Mouse (Mus musculus): ENCODE data around the gene Slc35b3. TPM values are rescaled to one million over a fixed set of nuclear protein-coding genes. Genes with fewer than 3 reads are reported as not detected.

Slc35b3 gene
- polyA plus RNA-seq, 1 experiment from 2014 or later, result 21.3 TPM

DNA sequence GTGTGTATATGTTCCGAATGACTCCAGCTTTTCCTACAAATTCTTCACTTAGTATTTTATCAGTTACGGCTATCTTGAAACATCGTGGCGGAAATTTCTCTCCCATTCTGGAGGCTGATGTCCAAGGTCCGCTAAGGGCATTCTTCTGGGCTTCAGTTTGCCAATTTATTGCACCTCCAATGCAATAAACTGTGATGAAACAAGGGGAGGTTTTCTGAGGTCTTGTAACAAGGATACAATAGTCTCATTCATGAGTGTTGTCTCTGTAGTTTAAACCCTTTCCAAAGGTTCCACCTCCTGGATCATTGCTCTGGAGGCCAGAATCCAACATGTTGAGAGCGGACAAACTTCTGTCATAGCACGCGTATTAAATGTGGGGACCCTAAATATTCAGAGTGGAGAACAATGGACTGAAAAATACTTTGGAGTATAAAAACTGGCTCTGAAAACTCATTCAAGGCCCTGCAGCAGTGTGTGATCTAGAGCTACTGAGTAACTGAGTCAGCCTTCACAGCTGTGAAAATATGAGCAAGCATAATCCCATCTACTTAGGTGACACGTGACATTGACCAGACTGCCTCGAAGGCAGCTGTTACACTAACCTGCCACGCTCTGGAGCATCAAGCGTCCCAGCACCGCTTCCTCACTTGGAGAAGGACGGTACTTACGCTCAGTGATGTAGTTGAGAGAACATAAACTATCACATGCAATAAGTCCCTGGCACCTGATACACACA lies 30.7 kb downstream of the Slc35b3 start:
- Histone ChIP-seq H3K4me3 (ENCODE audit: low read length) (no peak overlapping the region), H3K36me3 (ENCODE audit: control insufficient read depth, insufficient read depth) (peaks cover 15% of the 10 kb centered on the region), H3K27me3 (ENCODE audit: control insufficient read depth, insufficient read depth, low read length) (no peaks in the 10 kb centered on the region), H3K27ac (ENCODE audit: low read length) (no peak overlapping the region), H3K4me2 (ENCODE audit: low read depth, low read length) (no peak overlapping the region), H3K9me3 (replicated peaks; ENCODE audit: control insufficient read depth, low read length) (no peaks in the 10 kb centered on the region), H3K9ac (ENCODE audit: low read length) (no peak overlapping the region), H3K4me1 (ENCODE audit: control insufficient read depth, insufficient read depth, low read length) (no peaks in the 10 kb centered on the region)
- no peak for ATAC-seq (replicated peaks; ENCODE audit: extremely low read depth, insufficient read depth, low FRiP score)
- WGBS, result 85% methylated on average over 15 of the region's 15 CpGs

DNA sequence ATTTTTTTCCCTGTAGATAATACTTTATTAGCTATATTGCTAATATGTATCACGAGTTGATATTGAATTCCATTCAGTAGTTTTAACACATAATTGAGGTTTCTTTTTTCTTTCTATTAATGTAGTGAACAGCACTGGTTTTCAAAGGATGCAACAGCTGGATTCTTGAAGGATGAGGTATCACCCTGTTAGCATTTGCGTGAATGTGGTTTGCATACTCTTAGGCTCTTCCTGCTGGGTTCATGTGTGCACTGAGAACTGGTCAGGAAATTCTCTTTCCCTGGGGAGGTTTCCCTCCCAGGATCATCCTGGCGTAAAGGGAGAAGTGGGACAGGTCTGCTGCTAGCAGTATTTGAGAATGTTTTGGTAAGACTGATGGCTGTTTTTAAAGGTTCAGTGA lies 38.0 kb downstream of the Slc35b3 start:
- ATAC-seq (replicated peaks; ENCODE audit: extremely low read depth, insufficient read depth, low FRiP score), result no peak
- Histone ChIP-seq H3K4me2 (ENCODE audit: low read depth, low read length) (no peak overlapping the region), H3K4me3 (ENCODE audit: low read length) (no peak overlapping the region), H3K36me3 (ENCODE audit: control insufficient read depth, insufficient read depth) (no peaks in the 10 kb centered on the region), H3K9ac (ENCODE audit: low read length) (no peak overlapping the region), H3K4me1 (ENCODE audit: control insufficient read depth, insufficient read depth, low read length) (no peaks in the 10 kb centered on the region), H3K27ac (ENCODE audit: low read length) (no peak overlapping the region), H3K27me3 (ENCODE audit: control insufficient read depth, insufficient read depth, low read length) (no peaks in the 10 kb centered on the region), H3K9me3 (replicated peaks; ENCODE audit: control insufficient read depth, low read length) (no peaks in the 10 kb centered on the region)
- WGBS, result 59% methylated on average over 3 of the region's 3 CpGs

DNA sequence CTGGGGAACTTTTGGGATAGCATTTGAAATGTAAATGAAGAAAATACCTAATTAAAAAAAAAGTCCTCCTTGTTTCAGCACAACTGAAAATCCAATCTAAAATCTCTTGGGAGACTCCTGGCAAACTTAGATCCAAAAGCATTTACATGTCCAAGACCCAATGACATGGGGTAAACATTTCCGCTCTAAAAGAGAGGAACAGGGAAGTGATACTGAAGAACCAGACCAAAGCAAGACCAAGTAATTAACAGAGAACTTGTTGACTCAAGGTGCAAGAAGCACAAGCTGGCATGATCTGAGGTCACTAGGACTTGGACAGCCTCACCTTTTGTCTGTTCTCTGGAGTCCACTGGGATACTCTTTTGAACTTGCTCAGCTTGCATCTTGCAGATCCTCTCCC lies 39.4 kb downstream of the Slc35b3 start:
- no peaks in the 10 kb centered on the region for H3K36me3 ChIP-seq (ENCODE audit: control insufficient read depth, insufficient read depth)
- ATAC-seq (replicated peaks; ENCODE audit: extremely low read depth, insufficient read depth, low FRiP score), result no peak
- no peak overlapping the region for H3K27ac ChIP-seq (ENCODE audit: low read length)
- H3K4me2 ChIP-seq (ENCODE audit: low read depth, low read length), result no peak overlapping the region
- 87% methylated on average over 1 of the region's 1 CpGs for WGBS
- no peaks in the 10 kb centered on the region for H3K27me3 ChIP-seq (ENCODE audit: control insufficient read depth, insufficient read depth, low read length)
- H3K9ac ChIP-seq (ENCODE audit: low read length), result no peak overlapping the region
- H3K4me1 ChIP-seq (ENCODE audit: control insufficient read depth, insufficient read depth, low read length), result no peaks in the 10 kb centered on the region
- H3K4me3 ChIP-seq (ENCODE audit: low read length), result no peak overlapping the region
- H3K9me3 ChIP-seq (replicated peaks; ENCODE audit: control insufficient read depth, low read length), result no peaks in the 10 kb centered on the region

DNA sequence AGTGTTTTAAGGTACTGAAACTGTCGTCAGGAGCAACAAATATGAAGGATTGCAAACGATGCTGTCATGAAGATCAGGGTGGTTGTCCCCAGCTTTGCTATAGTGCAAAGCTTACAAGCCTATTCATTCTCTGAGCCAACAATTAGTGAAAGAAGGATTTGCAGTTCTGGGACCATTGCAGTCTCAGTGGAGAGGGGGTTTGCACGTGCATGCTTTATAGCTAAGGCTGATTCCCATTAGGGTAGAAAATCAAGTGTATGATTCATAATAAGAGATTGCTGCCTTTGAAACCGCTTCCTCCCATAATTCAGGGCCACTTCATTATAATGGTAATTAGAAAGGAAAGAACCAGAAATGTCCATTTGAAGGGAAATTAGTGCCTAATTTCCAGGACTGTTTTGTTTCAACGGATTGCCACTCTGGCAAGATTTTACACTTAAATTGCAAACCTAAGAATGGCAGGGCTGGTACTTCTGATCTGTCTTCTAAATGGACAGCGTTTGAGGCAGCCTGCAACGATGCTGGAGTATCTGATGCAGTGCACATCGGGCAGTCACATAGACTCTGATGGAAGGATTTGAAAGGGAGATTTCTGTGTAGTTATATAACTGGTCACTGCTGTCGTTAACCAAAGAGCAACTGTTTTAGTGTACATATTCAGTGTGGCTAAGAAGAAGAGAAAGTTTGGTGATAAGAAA lies 42.3 kb downstream of the Slc35b3 start:
- 73% methylated on average over 9 of the region's 9 CpGs for WGBS
- no peaks in the 10 kb centered on the region for H3K4me1 ChIP-seq (ENCODE audit: control insufficient read depth, insufficient read depth, low read length)
- H3K9ac ChIP-seq (ENCODE audit: low read length), result no peak overlapping the region
- H3K4me3 ChIP-seq (ENCODE audit: low read length), result no peak overlapping the region
- ATAC-seq (replicated peaks; ENCODE audit: extremely low read depth, insufficient read depth, low FRiP score), result no peak
- H3K27me3 ChIP-seq (ENCODE audit: control insufficient read depth, insufficient read depth, low read length), result no peaks in the 10 kb centered on the region
- no peaks in the 10 kb centered on the region for H3K36me3 ChIP-seq (ENCODE audit: control insufficient read depth, insufficient read depth)
- H3K27ac ChIP-seq (ENCODE audit: low read length), result no peak overlapping the region
- no peaks in the 10 kb centered on the region for H3K9me3 ChIP-seq (replicated peaks; ENCODE audit: control insufficient read depth, low read length)
- no peak overlapping the region for H3K4me2 ChIP-seq (ENCODE audit: low read depth, low read length)

DNA sequence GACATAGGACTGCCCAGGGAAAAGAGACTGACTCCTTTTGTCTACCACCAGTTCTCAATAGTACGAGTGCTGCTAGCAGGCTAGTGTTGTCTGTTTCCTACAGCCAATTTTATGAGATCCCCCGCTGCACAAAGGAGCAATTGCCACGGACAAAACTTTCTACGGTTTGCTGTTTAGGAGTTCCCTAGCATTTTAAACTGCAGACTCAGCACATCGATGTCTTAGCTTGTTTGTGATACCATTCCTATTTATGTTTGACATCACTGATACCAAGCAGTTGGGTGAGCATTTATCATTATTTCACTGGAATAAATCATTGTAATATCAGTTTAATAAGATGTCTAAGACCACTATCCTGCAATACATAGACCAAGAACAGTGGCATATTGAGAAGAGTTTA lies 43.1 kb downstream of the Slc35b3 start:
- ATAC-seq (replicated peaks; ENCODE audit: extremely low read depth, insufficient read depth, low FRiP score), result no peak
- H3K36me3 ChIP-seq (ENCODE audit: control insufficient read depth, insufficient read depth), result no peaks in the 10 kb centered on the region
- H3K4me2 ChIP-seq (ENCODE audit: low read depth, low read length), result no peak overlapping the region
- H3K9ac ChIP-seq (ENCODE audit: low read length), result no peak overlapping the region
- no peak overlapping the region for H3K4me3 ChIP-seq (ENCODE audit: low read length)
- H3K27ac ChIP-seq (ENCODE audit: low read length), result no peak overlapping the region
- H3K4me1 ChIP-seq (ENCODE audit: control insufficient read depth, insufficient read depth, low read length), result no peaks in the 10 kb centered on the region
- no peaks in the 10 kb centered on the region for H3K9me3 ChIP-seq (replicated peaks; ENCODE audit: control insufficient read depth, low read length)
- H3K27me3 ChIP-seq (ENCODE audit: control insufficient read depth, insufficient read depth, low read length), result no peaks in the 10 kb centered on the region
- 84% methylated on average over 5 of the region's 5 CpGs for WGBS

DNA sequence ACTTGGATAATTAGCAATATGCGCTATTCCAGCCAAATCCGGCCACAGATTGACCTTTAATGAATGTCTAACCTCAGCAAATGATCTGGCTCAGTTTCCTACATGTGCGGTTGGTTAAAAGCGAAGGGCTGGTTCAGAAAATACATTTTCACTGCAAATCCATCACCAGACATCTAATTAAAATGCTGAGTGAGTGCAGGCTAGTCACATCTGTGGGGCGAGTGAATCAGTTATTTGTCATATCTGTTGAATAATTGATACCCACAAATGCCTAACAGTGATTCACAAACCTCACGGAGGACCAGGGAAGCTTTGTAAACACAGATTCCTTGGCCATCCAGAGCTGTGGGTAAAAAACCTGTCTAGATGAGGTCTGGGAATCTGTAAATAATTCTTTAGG lies 45.9 kb downstream of the Slc35b3 start:
- Histone ChIP-seq H3K9ac (ENCODE audit: low read length) (no peak overlapping the region), H3K4me1 (ENCODE audit: control insufficient read depth, insufficient read depth, low read length) (no peaks in the 10 kb centered on the region), H3K4me2 (ENCODE audit: low read depth, low read length) (no peak overlapping the region), H3K4me3 (ENCODE audit: low read length) (no peak overlapping the region), H3K36me3 (ENCODE audit: control insufficient read depth, insufficient read depth) (no peaks in the 10 kb centered on the region), H3K27me3 (ENCODE audit: control insufficient read depth, insufficient read depth, low read length) (no peaks in the 10 kb centered on the region), H3K27ac (ENCODE audit: low read length) (no peak overlapping the region), H3K9me3 (replicated peaks; ENCODE audit: control insufficient read depth, low read length) (no peaks in the 10 kb centered on the region)
- no peak for ATAC-seq (replicated peaks; ENCODE audit: extremely low read depth, insufficient read depth, low FRiP score)
- WGBS, result 77% methylated on average over 6 of the region's 6 CpGs

DNA sequence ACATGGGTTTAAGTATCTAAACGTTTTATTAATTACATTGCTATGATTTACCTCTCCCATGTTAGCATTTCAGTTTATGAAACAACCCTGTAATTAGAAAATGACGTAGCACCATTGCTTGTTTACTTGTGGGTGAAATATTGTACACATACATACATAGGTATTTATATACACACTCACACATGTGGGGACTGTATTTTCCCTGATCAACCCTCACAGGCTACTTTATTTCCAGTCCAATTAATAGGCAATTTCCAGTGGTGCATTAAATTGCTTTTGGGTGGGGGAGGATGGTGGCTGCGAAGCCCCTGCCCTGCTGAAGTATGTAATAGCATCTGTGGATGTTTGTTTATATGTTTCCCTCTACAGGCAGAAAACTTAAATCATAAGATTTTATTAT lies 68.3 kb downstream of the Slc35b3 start:
- ATAC-seq (replicated peaks; ENCODE audit: extremely low read depth, insufficient read depth, low FRiP score), result no peak
- H3K27me3 ChIP-seq (ENCODE audit: control insufficient read depth, insufficient read depth, low read length), result no peaks in the 10 kb centered on the region
- H3K4me2 ChIP-seq (ENCODE audit: low read depth, low read length), result no peak overlapping the region
- H3K36me3 ChIP-seq (ENCODE audit: control insufficient read depth, insufficient read depth), result no peaks in the 10 kb centered on the region
- no peak overlapping the region for H3K27ac ChIP-seq (ENCODE audit: low read length)
- no peaks in the 10 kb centered on the region for H3K4me1 ChIP-seq (ENCODE audit: control insufficient read depth, insufficient read depth, low read length)
- 62% methylated on average over 3 of the region's 3 CpGs for WGBS
- no peaks in the 10 kb centered on the region for H3K9me3 ChIP-seq (replicated peaks; ENCODE audit: control insufficient read depth, low read length)
- no peak overlapping the region for H3K9ac ChIP-seq (ENCODE audit: low read length)
- no peak overlapping the region for H3K4me3 ChIP-seq (ENCODE audit: low read length)

Measured in heart, embryonic 16.5 days (tissue).